Mouse (Mus musculus): ENCODE data around the gene Rhbdd3. TPM values are rescaled to one million over a fixed set of nuclear protein-coding genes. Genes with fewer than 3 reads are reported as not detected.

The Rhbdd3 gene
- polyA plus RNA-seq, 1 experiment from 2014 or later, result 25.1 TPM

DNA sequence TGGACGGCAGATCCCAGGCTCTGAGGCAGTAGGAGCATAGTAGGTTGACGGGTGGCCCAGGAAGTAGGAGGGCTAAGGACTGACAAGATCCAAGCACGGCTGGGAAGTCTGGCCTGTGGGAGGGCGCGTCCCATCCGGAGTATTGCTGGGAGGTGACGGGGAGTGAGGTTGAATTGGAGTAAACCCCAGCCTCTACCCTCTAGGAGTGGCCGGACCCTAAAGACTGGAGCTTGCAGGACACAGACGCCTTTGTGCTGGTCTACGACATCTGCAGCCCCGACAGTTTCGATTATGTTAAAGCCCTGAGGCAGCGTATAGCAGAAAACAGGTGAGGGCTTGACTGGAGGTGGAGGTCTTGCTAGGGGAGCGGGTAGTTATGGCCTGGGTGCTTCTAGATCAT lies 39.5 kb upstream of the Rhbdd3 start:
- H3K27ac ChIP-seq, result no peak overlapping the region
- H3K9me3 ChIP-seq, result no peaks in the 10 kb centered on the region
- 15% methylated on average over 14 of the region's 14 CpGs for WGBS
- H3K4me1 ChIP-seq, result peaks cover 82% of the 10 kb centered on the region
- peaks cover 11% of the 10 kb centered on the region; the same call in 1 of the 2 replicates for H3K36me3 ChIP-seq
- ATAC-seq (ENCODE audit: low FRiP score, low read depth), result no peak
- H3K4me2 ChIP-seq (replicated peaks), result peak overlapping the region; percentile 94
- peak overlapping the region; percentile 56 for H3K4me3 ChIP-seq
- H3K27me3 ChIP-seq, result peaks cover 94% of the 10 kb centered on the region
- H3K9ac ChIP-seq, result peak overlapping the region; percentile 50; the same call in 1 of the 2 replicates

DNA sequence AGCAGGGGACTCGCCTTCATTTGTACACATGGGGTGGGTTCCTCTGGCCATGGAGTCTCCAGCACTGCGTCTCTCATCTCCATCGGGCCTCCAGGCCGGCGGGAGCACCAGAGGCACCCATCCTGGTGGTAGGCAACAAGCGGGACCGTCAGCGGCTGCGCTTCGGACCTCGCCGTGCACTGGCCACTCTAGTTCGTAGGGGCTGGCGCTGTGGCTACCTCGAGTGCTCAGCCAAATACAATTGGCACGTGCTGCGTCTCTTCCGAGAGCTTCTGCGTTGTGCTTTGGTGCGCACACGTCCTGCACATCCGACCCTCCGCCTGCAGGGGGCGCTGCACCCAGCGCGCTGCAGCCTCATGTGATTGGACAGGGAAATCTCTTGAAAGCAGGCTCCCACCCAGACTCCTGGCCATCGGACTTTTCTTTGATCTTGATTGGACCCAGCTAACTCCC lies 39.0 kb upstream of the Rhbdd3 start:
- Histone ChIP-seq H3K4me3 (peak overlapping the region; percentile 56), H3K4me2 (replicated peaks) (peak overlapping the region; percentile 94), H3K9me3 (no peaks in the 10 kb centered on the region), H3K36me3 (peaks cover 11% of the 10 kb centered on the region; the same call in 1 of the 2 replicates), H3K27ac (no peak overlapping the region), H3K27me3 (peaks cover 99% of the 10 kb centered on the region), H3K9ac (no peak overlapping the region), H3K4me1 (peaks cover 87% of the 10 kb centered on the region)
- WGBS, result 9% methylated on average over 27 of the region's 27 CpGs
- no peak for ATAC-seq (ENCODE audit: low FRiP score, low read depth)

- 55% methylated on average over 26 of the region's 28 CpGs for WGBS
- Histone ChIP-seq H3K36me3 (peaks cover 11% of the 10 kb centered on the region; the same call in 1 of the 2 replicates), H3K9me3 (no peaks in the 10 kb centered on the region), H3K9ac (peak overlapping the region; percentile 58), H3K4me2 (replicated peaks) (peak overlapping the region; percentile 96), H3K27me3 (peaks cover 88% of the 10 kb centered on the region), H3K4me1 (peaks cover 85% of the 10 kb centered on the region), H3K4me3 (peak overlapping the region; percentile 76), H3K27ac (no peak overlapping the region)
- ATAC-seq (ENCODE audit: low FRiP score, low read depth), result no peak
These were observed 37.8 kb upstream of the Rhbdd3 start for GRCm38 (mm10) chr11:5060756-5061412.

DNA sequence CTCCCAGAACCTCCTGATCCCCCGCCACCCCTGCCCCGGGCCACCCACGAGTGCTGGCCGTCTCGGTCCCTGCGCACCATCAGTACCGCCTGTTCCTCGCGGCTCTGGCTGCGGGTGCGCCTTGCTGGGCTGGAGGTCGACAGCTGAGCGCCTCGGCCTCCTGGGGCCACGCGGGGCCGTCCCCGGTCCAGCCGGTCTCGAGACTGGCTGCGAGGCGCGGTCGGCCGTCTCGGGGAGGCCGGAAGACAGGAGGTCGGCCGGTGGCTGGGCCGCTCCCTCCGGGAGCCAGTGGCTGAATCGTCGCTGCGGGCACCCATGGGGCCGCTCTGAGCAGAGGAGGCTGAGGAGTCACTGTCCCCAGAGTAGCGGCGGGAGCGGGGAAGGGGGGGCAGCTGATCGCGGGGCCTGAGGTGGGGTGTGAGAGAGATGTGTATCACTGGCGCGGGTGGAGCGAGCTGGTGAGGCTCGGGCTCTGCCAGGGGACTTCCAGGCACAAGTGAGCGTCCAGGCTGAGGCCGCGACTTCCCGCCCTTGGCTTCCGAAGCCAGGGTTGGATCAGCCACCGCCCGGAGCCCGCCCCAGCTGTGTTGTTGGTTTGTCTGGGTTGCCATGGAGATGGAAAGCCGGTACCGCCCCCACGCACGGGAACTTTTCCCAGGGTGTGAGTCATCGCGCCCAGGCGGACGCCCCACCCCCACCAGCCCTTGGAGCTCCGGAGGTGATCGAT lies 37.1 kb upstream of the Rhbdd3 start:
- peak; percentile 41; the same call in 1 of the 2 replicates for ATAC-seq (ENCODE audit: low FRiP score, low read depth)
- Histone ChIP-seq H3K4me2 (replicated peaks) (peak overlapping the region; percentile 96), H3K4me3 (peak overlapping the region; percentile 76), H3K36me3 (peaks cover 11% of the 10 kb centered on the region; the same call in 1 of the 2 replicates), H3K4me1 (peaks cover 78% of the 10 kb centered on the region), H3K27ac (no peak overlapping the region), H3K9me3 (no peaks in the 10 kb centered on the region), H3K27me3 (peaks cover 81% of the 10 kb centered on the region), H3K9ac (peak overlapping the region; percentile 59)
- 3% methylated on average over 60 of the region's 62 CpGs for WGBS

DNA sequence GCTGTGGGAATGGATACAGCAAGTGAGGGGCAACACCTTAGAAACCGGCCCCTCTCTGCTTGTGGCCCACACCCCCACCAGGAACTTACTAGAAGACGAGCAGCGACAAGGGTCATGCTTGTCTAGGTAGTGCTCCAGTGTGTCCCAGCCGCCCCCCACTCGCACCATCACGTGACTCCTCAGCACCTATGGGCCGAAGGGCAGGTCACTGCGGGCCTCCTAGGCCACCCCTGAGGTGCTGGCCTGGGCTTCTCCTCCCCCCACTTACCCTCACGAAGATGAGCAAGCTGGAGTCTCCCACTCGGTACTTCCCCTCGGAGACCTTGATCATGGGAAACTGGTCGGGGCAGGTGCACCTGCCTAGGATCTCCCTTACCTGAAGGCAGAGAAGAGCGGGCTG lies 36.4 kb upstream of the Rhbdd3 start:
- Histone ChIP-seq H3K9me3 (no peaks in the 10 kb centered on the region), H3K4me2 (replicated peaks) (peak overlapping the region; percentile 96), H3K9ac (peak overlapping the region; percentile 59), H3K27ac (no peak overlapping the region), H3K4me1 (peaks cover 71% of the 10 kb centered on the region), H3K27me3 (peaks cover 74% of the 10 kb centered on the region), H3K36me3 (peaks cover 11% of the 10 kb centered on the region; the same call in 1 of the 2 replicates), H3K4me3 (peak overlapping the region; percentile 76)
- ATAC-seq (ENCODE audit: low FRiP score, low read depth), result no peak
- WGBS, result 12% methylated on average over 13 of the region's 13 CpGs

DNA sequence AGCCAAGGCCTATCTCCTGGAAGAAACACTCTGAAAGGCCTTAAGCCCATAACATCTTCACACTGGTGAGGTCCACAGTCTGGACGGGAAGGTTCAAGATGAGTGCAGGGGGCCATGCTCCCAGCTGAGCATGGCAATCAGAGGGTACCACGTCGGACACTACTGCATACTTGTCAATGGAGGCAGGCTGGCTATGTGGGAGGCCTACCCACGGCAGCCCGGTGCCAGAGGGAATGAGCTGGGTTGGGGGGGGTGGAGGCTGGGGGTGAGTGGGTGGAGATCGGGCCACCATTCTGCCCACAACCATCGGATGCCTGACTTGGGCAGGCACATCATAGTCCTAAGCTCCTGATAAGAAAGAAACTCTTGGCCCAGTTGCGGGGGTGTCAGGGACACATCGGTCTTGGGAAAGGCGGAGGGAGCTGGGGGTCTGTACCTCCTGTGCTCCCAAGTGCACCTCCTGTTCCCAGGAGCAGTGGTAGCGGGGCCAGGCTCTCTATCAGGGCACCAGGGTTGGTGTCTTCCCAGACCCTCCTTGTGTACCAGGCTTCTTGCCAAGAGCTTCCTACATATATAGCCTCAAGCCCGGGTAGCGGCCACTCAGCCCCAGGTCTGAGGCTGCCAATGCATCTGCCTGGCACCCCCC lies 35.7 kb upstream of the Rhbdd3 start:
- WGBS, result 71% methylated on average over 13 of the region's 13 CpGs
- Histone ChIP-seq H3K9ac (no peak overlapping the region), H3K4me1 (peaks cover 64% of the 10 kb centered on the region), H3K36me3 (peaks cover 14% of the 10 kb centered on the region), H3K4me3 (peak overlapping the region; percentile 76), H3K27ac (no peak overlapping the region), H3K4me2 (replicated peaks) (peak overlapping the region; percentile 96), H3K9me3 (no peaks in the 10 kb centered on the region), H3K27me3 (peaks cover 67% of the 10 kb centered on the region)
- no peak for ATAC-seq (ENCODE audit: low FRiP score, low read depth)

- Histone ChIP-seq H3K9ac (no peak overlapping the region), H3K9me3 (no peaks in the 10 kb centered on the region), H3K4me2 (replicated peaks) (peak overlapping the region; percentile 96), H3K27ac (no peak overlapping the region), H3K4me1 (peaks cover 58% of the 10 kb centered on the region), H3K36me3 (peaks cover 21% of the 10 kb centered on the region), H3K27me3 (peaks cover 61% of the 10 kb centered on the region), H3K4me3 (peak overlapping the region; percentile 76)
- 56% methylated on average over 29 of the region's 31 CpGs for WGBS
- no peak for ATAC-seq (ENCODE audit: low FRiP score, low read depth)
These were observed 35.0 kb upstream of the Rhbdd3 start for GRCm38 (mm10) chr11:5063561-5064281.

- Histone ChIP-seq H3K9ac (peak overlapping the region; percentile 79), H3K27ac (no peak overlapping the region; the same call in 1 of the 2 replicates), H3K4me2 (replicated peaks) (peak overlapping the region; percentile 96), H3K4me1 (peaks cover 50% of the 10 kb centered on the region), H3K36me3 (peaks cover 29% of the 10 kb centered on the region), H3K9me3 (no peaks in the 10 kb centered on the region), H3K27me3 (peaks cover 53% of the 10 kb centered on the region), H3K4me3 (peak overlapping the region; percentile 76)
- WGBS, result 12% methylated on average over 38 of the region's 38 CpGs
- ATAC-seq (ENCODE audit: low FRiP score, low read depth), result no peak
These were observed 34.3 kb upstream of the Rhbdd3 start for GRCm38 (mm10) chr11:5064282-5065055.

GRCm38 (mm10) chr11:5065056-5065821 lies 33.5 kb upstream of the Rhbdd3 start, which contains the start of gene Gas2l1:
Gene Gas2l1 (minus strand): TSS chr11:5065327.
- Histone ChIP-seq H3K4me3 (peak within 1 kb of the TSS; percentile 76), H3K4me1 (peaks cover 45% of the 10 kb centered on the region), H3K36me3 (peaks cover 35% of the 10 kb centered on the region), H3K4me2 (replicated peaks) (peak within 1 kb of the TSS; percentile 96), H3K9me3 (no peaks in the 10 kb centered on the region), H3K9ac (peak within 1 kb of the TSS; percentile 79), H3K27me3 (peaks cover 46% of the 10 kb centered on the region), H3K27ac (peak within 1 kb of the TSS; percentile 28; the same call in 1 of the 2 replicates)
- ATAC-seq (ENCODE audit: low FRiP score, low read depth), result peak; percentile 82
- WGBS, result under 1% methylated on average over 49 of the region's 50 CpGs

DNA sequence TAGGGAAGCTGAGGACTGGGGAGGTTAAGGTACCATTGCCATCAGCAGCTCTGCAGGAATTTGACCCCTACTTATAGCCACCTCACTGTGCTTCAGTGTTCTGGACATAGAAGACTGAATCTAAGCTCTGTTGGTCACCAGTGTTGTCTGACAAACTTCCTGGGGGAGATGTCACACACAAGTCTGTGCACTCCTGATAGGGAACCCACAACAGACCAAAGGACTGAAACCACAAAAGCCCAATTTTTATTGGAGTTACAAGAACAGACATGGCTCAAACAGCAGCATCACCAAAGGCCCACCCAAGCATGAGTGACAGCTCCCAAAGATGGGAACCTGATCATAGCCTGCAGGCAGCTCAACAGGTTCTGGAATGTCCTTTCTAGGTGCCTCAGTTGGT lies 31.7 kb upstream of the Rhbdd3 start:
- Histone ChIP-seq H3K4me2 (replicated peaks) (no peak overlapping the region), H3K4me3 (no peak overlapping the region), H3K27me3 (peaks cover 27% of the 10 kb centered on the region), H3K9ac (no peak overlapping the region), H3K9me3 (no peaks in the 10 kb centered on the region), H3K27ac (no peak overlapping the region), H3K4me1 (peaks cover 28% of the 10 kb centered on the region), H3K36me3 (peaks cover 42% of the 10 kb centered on the region)
- ATAC-seq (ENCODE audit: low FRiP score, low read depth), result no peak

All from limb, embryonic 13.5 days (tissue).